Mouse (Mus musculus) right cerebral cortex, postnatal 36 days (tissue): ENCODE data around the gene Ankrd13b.
A peak's percentile ranks its signal among the peaks of the same experiment; 100 is the strongest.

Experiments used
- DNase-seq, 2 experiments: peaks; one replicate each; pipeline ENCODE4 v3.0.0; 2022; ENCODE audit warnings: low spot score in 2 of 2, mixed read lengths in 1 of 2

Ankrd13b gene

DNA sequence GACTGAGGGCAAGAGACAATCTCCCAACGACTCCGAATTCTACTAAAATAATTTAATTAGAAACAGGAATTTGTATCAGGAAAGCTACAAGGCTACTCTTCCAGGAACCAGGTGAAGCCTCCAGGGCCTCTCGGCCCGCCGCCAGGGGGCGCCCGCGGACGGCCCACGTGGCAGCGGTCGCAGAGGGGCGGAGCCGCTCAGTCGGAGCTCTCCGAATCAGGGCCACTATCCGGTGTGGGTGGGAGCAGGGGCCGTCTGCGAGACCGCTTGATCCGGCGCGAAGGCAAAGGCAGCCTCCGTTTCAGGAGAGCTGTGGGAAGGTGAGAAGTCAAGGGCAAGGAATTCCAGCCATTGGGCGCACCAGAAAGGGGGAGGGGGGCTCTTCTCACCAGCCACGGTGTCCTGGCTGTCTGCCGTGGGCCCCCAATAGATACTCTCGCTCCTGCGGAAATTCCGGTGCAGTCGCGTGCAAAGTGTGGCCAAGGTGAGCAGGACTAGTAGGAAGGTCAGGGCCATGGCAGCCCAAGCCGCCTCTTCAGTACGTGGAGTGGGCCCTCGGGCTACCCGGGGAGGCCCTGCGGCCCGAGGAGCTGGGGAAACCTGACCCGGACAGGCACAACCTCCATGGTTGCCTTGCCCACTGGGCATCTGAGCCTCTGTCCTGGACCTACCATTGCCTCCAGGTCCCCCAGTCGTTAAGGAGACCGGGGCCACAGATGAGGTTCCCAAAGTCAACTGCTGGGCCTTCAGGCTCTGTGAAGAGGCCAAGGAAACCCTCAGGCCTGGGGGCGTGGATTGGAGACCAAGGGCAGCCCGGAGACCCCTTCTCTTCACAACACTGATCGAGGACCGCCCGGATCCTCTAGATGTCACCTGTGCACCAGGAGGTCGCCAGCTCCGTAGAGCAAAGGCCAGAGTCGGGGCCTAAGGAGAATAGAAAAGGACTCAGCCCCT, 18.9 kb upstream of the Ankrd13b start:
- DNase-seq, result peak; percentile 75 to 79

DNA sequence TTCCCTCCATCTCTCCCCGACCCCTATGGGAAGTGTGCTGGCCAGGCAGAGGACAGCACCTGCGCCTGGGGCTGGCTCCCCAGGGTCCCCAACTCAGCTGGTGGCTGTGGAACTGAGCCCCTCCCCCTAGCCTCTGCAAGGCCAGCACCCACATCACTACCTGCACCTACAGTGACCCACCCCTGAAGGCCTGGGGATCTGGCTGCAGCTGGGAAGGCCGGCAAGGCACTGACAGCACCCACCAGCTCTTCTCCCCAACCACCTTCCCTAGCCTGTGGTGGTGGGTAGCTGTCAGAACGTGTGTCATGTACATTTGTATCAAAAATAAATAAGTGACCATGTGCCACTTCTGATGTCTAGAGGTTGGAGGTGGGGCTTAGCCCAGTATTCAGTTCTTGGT, 17.9 kb upstream of the Ankrd13b start:
- no peak for DNase-seq

DNA sequence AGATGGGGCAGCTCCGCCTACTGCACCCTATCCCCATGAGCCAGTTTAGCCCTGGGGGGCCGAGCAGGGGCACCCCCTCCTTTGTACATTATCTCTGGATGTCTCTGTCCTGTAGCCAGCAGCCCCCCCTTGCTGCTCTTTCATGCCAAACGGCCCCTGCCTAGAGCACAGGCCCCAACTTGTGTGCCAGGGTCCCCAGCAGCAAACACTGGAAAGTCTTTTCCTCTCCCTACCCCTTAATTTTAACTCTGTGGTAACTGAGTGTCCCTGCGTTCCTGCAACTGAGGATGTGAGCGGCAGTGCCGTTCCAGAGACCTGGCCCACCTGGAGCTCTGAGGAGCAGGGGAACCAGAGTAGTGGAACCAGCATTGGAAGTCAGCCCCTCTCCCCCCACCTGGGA, 17.5 kb upstream of the Ankrd13b start:
- no peak for DNase-seq

DNA sequence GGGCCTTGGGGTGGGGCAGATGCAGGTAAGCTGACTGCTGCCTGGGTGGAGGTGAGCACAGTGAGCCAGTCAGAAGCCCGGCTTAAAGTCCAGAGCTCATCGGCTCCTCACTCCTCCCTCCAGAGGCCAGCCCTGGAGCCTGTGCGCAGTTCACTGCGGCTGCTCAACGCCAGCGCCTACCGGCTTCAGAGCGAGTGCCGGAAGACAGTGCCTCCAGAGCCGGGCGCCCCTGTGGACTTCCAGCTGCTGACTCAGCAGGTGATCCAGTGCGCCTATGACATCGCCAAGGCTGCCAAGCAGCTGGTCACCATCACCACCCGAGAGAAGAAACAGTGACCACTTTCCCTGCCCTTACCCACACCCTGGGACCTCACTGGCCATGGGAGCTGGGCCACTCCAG, 16.8 kb upstream of the Ankrd13b start:
- DNase-seq, result no peak

DNA sequence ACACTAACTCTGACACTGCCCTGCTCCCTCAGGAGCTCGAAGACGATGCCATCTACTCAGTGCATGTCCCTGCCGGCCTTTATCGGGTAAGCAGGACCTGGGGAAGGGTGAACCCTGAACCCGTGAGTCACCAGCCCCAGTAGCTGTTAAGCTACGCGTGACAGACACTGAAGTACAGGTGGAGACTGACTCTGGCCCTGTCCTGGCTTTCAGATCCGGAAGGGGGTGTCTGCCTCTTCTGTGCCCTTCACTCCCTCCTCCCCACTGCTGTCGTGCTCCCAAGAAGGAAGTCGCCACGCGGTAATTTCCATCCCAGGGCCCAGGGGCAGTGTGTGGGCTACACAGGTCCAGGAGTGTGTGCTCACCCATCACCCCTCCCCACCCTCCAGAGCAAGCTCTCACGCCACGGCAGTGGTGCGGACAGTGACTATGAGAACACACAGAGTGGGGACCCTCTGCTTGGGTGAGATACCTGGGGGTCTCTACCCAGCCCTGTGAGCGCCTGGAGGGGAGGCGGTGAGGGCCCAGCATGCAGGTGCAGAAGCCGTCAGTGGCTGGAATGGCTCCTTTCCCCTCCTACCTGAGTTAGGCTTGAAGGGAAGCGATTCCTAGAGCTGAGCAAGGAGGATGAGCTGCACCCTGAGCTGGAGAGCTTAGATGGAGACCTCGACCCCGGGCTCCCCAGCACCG, 16.0 kb upstream of the Ankrd13b start:
- no peak for DNase-seq

DNA sequence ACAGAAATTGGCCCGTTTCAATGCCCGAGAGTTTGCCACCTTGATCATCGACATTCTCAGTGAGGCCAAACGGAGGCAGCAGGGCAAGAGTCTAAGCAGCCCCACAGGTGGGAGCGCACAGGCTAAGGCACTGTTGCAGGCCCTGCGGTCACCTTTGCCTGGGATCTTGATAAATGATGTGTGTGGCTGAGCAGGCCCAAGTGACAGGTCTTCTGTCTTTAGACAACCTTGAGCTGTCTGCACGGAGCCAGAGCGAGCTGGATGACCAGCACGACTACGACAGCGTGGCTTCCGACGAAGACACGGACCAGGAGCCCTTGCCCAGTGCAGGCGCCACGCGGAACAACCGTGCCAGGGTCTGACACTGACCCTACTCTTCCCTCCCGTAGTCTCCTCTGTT, 14.9 kb upstream of the Ankrd13b start:
- DNase-seq, result no peak

DNA sequence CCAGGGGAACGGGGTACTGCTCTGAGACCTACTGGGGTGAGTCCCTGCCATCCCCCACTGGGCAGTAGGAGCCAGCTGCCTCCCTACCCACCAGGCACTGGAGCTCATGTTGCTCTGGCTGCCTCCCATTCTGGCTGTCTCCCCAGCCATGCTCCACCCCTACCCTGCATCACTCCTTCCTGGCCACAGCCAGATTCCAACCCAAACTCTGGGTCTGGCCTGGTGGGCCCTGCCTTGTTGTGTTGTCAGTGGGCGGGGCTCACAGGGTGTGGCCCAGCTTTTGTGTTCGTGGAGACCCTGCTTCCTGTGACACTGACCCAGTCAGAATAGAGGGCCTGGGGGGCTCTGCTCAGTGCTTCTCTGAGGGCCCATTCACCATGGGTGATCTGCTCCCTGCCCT, 14.0 kb upstream of the Ankrd13b start:
- no peak for DNase-seq

DNA sequence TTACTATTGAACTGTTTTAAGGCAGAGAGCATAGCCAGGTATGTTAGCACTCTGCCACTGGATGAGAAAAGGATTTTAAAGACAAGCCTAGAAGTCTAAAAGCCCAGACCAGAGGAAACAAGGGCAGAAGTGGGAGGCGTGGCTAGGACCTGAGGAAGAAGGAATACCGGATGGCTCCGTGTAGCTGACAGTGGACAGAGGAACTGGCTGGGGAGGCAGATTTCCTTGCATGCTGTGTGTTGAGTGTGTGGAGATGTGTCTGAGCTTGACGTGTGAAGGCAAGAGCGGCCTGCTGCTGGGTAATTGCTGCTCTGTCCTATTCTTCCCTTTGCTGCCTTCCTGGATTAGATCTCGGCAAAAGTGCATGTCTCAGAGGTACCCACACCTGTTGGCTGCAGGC, 13.0 kb upstream of the Ankrd13b start:
- DNase-seq, result no peak

DNA sequence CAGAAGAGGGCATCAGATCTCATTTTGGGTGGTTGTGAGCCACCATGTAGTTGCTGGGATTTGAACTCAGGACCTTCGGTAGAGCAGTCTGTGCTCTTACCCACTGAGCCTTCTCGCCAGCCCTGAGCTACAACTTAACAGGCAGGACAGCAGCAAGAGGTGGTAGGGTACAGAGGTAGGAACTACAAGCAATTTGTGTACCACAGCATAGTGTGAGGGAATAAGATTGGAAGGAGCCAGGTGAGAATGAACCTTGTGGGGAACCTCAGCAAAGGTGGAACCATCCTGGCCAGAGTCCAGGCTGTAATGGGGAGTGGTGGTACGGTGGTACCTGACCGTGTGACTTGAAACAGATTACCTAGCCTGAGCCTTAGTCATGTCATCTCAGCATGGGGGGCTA, 12.5 kb upstream of the Ankrd13b start:
- DNase-seq, result no peak

DNA sequence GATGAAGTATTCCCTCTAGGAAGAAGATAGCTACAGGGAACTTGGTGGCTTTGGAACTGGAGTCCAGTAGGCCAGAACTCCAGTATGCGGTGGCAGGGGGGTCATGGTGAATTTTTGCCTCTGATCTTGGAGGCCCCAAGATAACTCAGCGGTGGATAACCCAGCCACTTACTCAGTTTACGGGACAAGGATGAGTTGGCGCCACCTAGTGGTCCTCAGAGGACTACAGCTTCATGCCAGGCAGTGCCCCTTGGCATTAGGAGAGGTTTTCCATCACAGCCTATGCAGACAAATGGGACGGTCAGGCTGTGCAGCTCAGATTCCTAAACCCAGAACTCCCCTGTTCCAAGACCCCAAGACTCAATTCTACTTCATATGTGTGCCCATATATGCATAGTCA, 11.9 kb upstream of the Ankrd13b start:
- peak in 1 of 2 experiments; percentile 65 for DNase-seq

DNA sequence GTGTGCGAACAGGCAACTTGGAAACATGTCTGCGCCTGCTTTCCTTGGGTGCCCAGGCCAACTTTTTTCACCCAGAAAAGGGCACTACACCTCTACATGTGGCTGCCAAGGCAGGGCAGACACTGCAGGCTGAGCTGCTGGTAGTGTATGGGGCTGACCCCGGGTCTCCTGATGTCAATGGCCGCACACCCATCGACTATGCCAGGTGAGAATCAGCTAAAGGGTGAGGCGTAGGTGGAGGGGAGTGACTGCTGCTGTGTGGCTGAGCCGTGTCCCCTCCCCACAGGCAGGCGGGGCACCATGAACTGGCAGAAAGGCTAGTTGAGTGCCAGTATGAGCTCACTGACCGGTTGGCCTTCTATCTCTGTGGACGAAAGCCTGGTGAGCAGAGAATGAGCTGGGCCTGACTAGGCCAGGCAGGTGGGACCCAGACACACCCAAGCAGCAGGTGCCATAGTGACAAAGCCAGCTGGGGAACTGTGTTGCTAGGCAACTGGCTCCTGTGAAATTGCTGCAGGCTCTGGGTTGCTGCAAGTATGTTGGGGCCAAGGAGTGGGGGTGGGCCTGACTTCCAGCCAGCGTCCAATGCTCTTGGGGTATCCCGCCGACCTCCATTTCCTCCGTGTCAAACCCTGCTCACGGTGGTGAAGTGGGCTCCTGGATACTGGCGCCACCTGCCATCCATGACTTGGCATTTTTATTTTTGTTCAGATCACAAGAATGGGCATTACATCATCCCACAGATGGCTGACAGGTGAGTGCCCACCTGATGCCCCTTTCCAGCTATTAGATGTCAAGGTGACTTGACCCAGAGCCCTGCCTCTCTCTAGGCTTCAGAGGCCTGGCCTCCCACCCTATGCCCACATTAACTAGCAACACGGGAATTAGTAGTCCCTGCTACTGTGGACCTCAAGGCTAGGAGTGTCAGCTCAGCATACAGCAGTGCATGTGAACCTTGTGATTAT, 11.2 kb upstream of the Ankrd13b start:
- DNase-seq, result no peak

DNA sequence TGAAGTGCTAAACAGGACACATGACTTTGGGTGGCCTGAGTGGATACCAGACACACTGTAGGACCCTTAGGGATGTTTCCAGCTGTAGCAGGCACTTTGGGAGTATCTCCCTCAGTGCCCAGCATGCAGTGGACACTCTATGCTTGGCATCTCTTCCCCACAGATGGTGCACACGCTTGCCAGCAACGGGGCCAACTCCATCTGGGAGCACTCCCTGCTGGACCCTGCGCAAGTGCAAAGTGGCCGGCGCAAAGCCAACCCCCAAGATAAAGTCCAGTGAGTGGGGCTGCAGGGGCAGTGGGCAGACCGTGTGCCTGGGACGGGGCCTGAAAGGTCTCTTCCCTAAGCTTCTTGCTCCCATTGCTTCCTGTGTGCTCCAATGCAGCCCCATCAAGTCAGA, 9.9 kb upstream of the Ankrd13b start:
- DNase-seq, result no peak

DNA sequence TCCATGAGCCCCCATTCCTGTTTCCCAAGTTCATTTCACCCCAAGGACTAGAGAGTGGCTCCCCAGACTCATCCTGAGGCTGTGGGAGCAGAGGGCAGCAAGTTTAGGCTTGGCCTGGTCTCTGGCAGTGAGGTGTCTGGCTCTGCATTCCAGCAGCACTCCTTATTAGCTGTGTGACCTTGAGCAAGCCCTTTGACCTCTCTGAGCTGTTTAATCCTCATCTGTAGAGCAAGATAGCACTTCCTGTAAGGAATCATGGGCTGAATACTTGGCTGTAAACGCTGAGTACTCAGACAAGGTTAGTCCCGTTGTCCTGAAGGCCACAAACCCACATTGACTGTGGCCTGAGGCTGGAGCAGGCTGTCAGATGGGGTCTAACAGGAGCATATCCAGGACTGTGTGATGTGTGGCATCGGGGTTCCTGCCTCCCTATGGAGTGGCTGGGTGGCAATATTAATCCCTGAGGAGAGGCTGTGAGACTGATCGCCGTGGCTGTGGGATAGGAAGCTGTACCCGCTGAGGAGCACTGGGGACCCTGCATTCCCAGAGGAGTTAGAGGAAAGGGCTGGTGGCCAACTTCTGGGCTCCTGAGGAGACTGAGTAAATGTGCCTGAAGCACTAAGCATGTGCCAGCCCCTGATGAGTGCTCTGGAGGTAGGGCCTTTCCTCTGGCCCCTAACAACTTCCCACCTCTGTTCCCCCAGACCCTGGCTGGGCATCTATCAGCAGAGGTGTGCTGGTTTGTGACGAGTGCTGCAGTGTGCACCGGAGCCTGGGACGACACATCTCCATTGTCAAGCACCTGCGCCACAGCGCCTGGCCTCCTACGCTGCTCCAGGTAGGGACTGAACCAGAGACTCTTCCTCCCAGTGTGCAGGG, 9.0 kb upstream of the Ankrd13b start:
- DNase-seq, result no peak

DNA sequence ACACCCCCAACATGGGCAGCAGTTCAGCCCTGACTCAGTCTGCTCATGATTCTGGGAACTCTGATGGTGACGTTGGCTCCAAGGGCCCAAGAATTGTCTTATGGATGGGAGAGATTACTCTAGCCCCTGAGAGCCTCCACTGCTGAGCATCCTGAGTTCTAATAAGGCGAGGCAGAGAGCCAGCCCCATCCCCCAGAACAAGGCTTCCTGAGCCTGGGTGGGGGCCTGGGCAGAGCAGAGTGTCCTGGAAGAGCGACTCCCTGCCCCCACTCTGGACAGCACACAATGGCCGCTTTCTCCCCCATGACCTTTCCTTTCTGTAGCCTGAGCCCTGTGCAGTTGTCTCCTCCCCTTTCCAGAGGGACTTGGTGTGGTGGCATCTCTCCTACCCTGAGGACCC, 8.4 kb upstream of the Ankrd13b start:
- DNase-seq, result no peak

DNA sequence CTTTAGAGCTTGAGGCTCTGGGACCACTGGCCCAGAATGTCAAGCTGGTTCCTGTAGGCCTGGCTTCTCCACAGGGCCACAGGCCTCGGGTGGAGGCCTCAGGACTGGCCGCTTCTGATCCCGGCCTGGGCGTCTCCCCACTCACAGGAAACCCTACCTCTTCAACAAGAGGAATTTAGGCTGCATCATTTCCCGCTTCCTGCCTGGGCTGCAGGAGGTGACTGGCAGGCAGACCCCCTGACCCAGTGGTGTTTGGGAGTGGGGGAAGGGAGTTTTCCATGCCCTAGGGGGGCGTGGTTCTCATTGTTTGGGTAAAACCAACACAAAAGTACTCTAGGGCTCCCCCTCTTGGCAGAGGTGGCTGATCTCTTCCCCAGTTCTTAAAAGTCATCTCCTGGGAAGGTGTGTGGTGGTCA, 7.9 kb upstream of the Ankrd13b start:
- DNase-seq, result no peak

DNA sequence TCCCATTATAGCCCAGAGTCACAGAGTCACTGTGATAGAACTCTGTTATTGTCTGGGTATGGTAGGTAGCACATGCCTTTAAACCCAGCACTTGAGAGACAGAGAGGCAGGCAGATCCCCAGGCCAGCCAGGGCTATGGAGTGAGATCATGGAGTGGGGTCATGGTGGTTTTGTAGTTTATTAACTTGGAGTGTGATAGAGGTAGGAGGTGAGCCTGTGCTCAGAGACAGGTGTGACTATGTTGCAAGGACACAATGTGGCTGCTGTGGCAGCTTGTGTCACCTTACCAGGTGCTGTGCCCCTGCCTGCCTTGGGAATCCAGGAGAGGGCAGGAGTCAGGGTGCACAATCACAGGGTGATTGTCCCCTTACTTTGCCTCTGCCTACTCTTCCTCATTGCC, 6.0 kb upstream of the Ankrd13b start:
- no peak for DNase-seq

DNA sequence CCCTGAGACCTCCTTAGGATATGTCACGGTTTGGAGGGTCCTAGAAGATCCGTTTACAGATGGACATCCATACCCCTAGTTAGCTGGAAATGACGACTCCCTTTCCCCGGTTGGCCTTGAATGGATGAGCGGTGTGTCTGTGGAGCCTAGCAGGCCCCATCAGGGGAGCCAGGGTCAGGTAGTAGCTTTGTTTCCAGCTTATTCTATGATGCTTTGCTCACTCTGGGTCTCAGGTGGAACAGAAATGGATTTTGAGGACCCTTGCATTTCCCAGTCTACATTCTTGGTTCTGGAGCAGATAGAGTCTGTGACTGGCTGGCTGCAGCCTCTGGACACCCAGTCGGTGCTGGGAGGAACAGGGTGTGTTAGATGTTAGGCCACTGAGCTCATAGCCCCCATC, 5.3 kb upstream of the Ankrd13b start:
- no peak for DNase-seq

DNA sequence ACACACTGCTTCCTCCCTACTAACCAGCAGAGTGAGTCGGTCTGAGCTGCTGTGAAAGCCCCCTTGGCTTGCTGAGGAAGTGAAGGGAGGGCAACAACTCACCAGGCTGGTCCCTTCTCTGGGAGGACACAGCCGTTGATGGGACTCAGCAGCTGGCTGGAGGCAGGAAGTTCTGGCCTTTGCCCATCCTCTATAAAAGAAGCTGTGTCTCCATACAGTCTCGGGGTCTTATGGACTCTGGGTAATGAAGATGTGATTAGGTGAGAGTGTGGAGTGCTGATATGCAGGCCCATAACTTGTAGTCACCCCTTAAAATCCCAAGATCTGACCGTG, 4.8 kb upstream of the Ankrd13b start:
- DNase-seq, result no peak

DNA sequence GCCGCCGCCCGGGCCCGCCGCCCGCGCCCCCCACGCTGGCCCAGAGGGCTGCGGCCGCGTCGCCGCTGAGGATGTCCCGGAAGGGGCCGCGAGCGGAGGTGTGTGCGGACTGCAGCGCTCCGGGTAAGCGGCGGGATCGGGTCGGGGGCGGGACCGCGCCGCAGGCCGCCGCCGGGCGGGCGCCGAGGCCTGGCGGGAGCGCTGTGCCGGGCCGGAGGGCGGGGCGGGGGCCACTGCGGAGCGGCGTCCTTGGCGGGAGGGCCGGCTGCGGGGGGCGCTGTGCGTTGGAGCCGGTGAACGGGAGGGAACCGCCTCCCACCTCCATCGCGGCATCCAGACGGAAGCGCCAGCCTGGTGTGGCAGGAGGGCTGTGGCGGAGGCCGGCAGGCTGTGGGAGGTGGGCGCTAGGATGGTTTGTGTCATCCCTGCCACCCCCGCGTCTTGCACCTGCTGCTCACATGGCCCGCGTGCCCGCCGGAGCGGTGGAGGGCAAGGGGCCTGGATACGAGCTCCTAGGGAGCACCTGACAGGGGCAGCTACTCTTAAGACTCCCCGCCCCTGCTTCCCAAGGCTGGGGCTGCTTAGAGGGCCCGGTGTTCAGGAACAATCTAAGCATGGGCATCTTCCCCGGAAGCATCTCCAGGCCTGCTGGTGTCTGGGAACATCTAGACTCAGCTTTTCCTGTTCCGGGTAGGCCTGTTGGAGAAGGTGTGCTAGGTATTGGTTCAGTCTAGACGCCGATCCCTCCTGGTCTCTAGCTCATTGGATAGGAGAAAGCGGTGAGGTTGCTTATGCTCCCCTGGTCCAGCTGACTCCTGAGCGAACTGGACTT, 4.2 kb upstream of the Ankrd13b start, which contains the start of gene Git1:
Git1 (plus strand) TSS at position 51 of the 832 bp plus-strand sequence.
- peak; percentile 60 to 72 for DNase-seq

DNA sequence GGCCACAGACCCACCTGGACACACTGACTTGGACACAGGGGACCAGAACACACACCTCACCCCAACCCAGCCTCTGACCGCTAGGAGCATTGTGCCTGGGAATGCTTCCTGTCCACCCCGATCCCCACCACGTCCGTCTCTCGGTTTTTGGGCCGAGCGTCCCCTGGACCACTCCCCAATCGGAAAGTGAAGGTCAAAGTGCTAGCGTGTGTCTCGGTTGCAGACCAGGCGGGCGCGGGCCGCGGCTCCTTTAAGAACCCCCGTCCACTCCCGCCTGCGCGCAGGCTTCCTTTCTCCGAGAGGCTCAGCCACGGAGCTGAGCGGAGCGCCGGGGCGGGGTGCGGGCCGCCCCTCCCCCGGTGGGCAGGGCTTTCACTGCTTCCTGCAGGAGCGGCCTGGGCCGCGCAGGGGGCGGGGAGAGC, 3.4 kb upstream of the Ankrd13b start:
- peak; percentile 92 for DNase-seq
